Mouse (Mus musculus): ENCODE measurements around the gene Prph2.

Gene Prph2

GRCm38 (mm10) chr17:46910186-46910585 is at the start of gene Prph2:
Gene Prph2 (plus strand): TSS chr17:46910459.
- no peak for DNase-seq (ENCODE audit: low read depth)

GRCm38 (mm10) chr17:46864566-46865195 is 45.6 kb upstream of the Prph2 start:
- DNase-seq (ENCODE audit: low read depth): no peak

GRCm38 (mm10) chr17:46866836-46867235 is 43.4 kb upstream of the Prph2 start:
- DNase-seq (ENCODE audit: low read depth): peak; percentile 68

- peak; percentile 40 for DNase-seq (ENCODE audit: low read depth)
Observed at GRCm38 (mm10) chr17:46870204-46870798, 40.0 kb upstream of the Prph2 start.

- no peak for DNase-seq (ENCODE audit: low read depth)
Observed at GRCm38 (mm10) chr17:46870913-46871312, 39.3 kb upstream of the Prph2 start.

GRCm38 (mm10) chr17:46872806-46873205 is 37.5 kb upstream of the Prph2 start:
- no peak for DNase-seq (ENCODE audit: low read depth)

- peak; percentile 85 for DNase-seq (ENCODE audit: low read depth)
Observed at GRCm38 (mm10) chr17:46874133-46874532, 36.1 kb upstream of the Prph2 start.

GRCm38 (mm10) chr17:46875626-46876025 is 34.6 kb upstream of the Prph2 start:
- DNase-seq (ENCODE audit: low read depth): peak; percentile 37

GRCm38 (mm10) chr17:46876371-46876950 is 33.8 kb upstream of the Prph2 start:
- no peak for DNase-seq (ENCODE audit: low read depth)

GRCm38 (mm10) chr17:46877061-46877460 is 33.2 kb upstream of the Prph2 start:
- no peak for DNase-seq (ENCODE audit: low read depth)

GRCm38 (mm10) chr17:46879841-46880311 is 30.4 kb upstream of the Prph2 start:
- DNase-seq (ENCODE audit: low read depth): peak; percentile 97

- no peak for DNase-seq (ENCODE audit: low read depth)
Observed at GRCm38 (mm10) chr17:46880322-46880721, 29.9 kb upstream of the Prph2 start.

- no peak for DNase-seq (ENCODE audit: low read depth)
Observed at GRCm38 (mm10) chr17:46881728-46882127, 28.5 kb upstream of the Prph2 start.

GRCm38 (mm10) chr17:46883107-46883506 is 27.2 kb upstream of the Prph2 start:
- DNase-seq (ENCODE audit: low read depth): no peak

- no peak for DNase-seq (ENCODE audit: low read depth)
Observed at GRCm38 (mm10) chr17:46884766-46885165, 25.5 kb upstream of the Prph2 start.

- no peak for DNase-seq (ENCODE audit: low read depth)
Observed at GRCm38 (mm10) chr17:46885218-46885909, 24.9 kb upstream of the Prph2 start.

- DNase-seq (ENCODE audit: low read depth): no peak
Observed at GRCm38 (mm10) chr17:46885910-46886643, 24.2 kb upstream of the Prph2 start.

- DNase-seq (ENCODE audit: low read depth): peak; percentile 90
Observed at GRCm38 (mm10) chr17:46888511-46889212, 21.6 kb upstream of the Prph2 start.

GRCm38 (mm10) chr17:46889450-46890084 is 20.7 kb upstream of the Prph2 start:
- DNase-seq (ENCODE audit: low read depth): peak; percentile 89

GRCm38 (mm10) chr17:46890116-46890815 is 20.0 kb upstream of the Prph2 start, which contains the start of gene Tbcc:
Gene Tbcc (plus strand): TSS chr17:46890684.
- DNase-seq (ENCODE audit: low read depth): peak; percentile 99
